Mouse (Mus musculus) Patski (cell line): ENCODE results near the gene Cmip. TPM values are rescaled to one million over a fixed set of nuclear protein-coding genes. Genes with fewer than 3 reads are reported as not detected.

Source experiments
- ATAC-seq: fragments of 100-300 bp; one replicate; pipeline ENCODE4 v1.8.0; 2021
- CTCF ChIA-PET: fragments of 350-600 bp; sonication (Branson Sonifier 250); formaldehyde crosslinking; loops from one replicate; lab custom pipeline; 2022; ENCODE audit warnings: inconsistent platforms; lab: Charles Lee
- POLR2A ChIA-PET: fragments of 350-600 bp; sonication (Branson Sonifier 250); formaldehyde crosslinking; loops from one replicate; lab custom pipeline; 2022; ENCODE audit warnings: antibody characterized with exemption, inconsistent platforms; lab: Charles Lee
- DNase-seq: peaks from one replicate; pipeline ENCODE4 v3.0.0-alpha.2; 2011; ENCODE audit warnings: low read depth, low spot score
- H3K27me3 ChIP-seq: fragments of 371-371 bp; one replicate; pipeline ENCODE4 v1.5.1; 2021
- CTCF ChIP-seq: fragments of 100-300 bp; IDR thresholded peaks from one replicate; pipeline ENCODE4 v1.5.1; 2021
- in situ Hi-C: fragments of 300-500 bp; cut with MboI; formaldehyde crosslinking; loops from 3 replicates; pipeline ENCODE4 v1.11.1; 2018; ENCODE audit warnings: low pct_unique_long_range_greater_than_20kb, mixed read lengths
- polyA plus RNA-seq: library from polyadenylated mRNA; unstranded; gene quantifications from one replicate; pipeline ENCODE4 v1.2.3, GENCODE M21; 2021

Cmip gene
- polyA plus RNA-seq, 1 experiment from 2014 or later, result 63.6 TPM

GRCm38 (mm10) chr8:117322021-117322420 lies 65.2 kb downstream of the Cmip start:
- CTCF ChIA-PET, result interaction anchor here (1.2 kb wide), 1 partner anchor 11 kb away, joined by 3 read pairs; no protein-coding TSS in a partner anchor
- in situ Hi-C loops, result no loop called here
- TF ChIP-seq CTCF, result no peak
- no peak for DNase-seq
- no peak for ATAC-seq
- no peaks in the 10 kb centered on the region for H3K27me3 ChIP-seq
- POLR2A ChIA-PET, result no interaction called here

- no peaks in the 10 kb centered on the region for H3K27me3 ChIP-seq
- CTCF ChIA-PET, result interaction anchor here (1.2 kb wide), 1 partner anchor 11 kb away, joined by 3 read pairs; no protein-coding TSS in a partner anchor
- POLR2A ChIA-PET, result no interaction called here
- no peak for TF ChIP-seq CTCF
- ATAC-seq, result no peak
- in situ Hi-C loops, result no loop called here
- DNase-seq, result no peak
Observed at GRCm38 (mm10) chr8:117322715-117323310, 65.9 kb downstream of the Cmip start.

GRCm38 (mm10) chr8:117324821-117325220 lies 68.0 kb downstream of the Cmip start:
- in situ Hi-C loops, result no loop called here
- ChIA-PET CTCF (no interaction called here), POLR2A (interaction anchor here (1.3 kb wide), 1 partner anchor 8 kb away, joined by 5 read pairs; no protein-coding TSS in a partner anchor)
- TF ChIP-seq CTCF, result no peak
- no peaks in the 10 kb centered on the region for H3K27me3 ChIP-seq
- ATAC-seq (no peak), DNase-seq (no peak)

DNA sequence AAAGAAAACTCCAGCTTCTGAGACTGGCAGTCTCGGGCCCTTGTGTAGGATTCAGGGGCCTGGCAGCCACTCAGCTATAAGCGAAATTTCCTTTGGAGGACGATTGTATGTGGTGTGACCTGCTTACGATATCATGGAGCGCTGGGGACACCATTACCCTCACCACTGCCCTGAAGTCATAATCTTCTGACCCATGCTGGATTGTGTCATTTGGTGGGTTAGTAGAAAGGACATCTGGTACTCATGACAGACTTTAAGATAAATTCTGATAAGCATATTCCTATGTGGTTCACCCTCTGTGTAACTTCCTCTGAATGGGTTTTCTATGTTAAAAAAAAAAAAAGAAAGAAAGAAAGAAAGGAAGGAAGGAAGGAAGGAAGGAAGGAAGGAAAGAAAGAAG lies 69.9 kb downstream of the Cmip start:
- POLR2A ChIA-PET, result interaction anchor here (1.3 to 1.6 kb wide), 2 partner anchors 9 to 69 kb away, joined by 4 to 6 read pairs; no protein-coding TSS in a partner anchor
- in situ Hi-C loops, result no loop called here
- no peak for ATAC-seq
- no peak for TF ChIP-seq CTCF
- H3K27me3 ChIP-seq, result no peaks in the 10 kb centered on the region
- CTCF ChIA-PET, result no interaction called here
- no peak for DNase-seq

DNA sequence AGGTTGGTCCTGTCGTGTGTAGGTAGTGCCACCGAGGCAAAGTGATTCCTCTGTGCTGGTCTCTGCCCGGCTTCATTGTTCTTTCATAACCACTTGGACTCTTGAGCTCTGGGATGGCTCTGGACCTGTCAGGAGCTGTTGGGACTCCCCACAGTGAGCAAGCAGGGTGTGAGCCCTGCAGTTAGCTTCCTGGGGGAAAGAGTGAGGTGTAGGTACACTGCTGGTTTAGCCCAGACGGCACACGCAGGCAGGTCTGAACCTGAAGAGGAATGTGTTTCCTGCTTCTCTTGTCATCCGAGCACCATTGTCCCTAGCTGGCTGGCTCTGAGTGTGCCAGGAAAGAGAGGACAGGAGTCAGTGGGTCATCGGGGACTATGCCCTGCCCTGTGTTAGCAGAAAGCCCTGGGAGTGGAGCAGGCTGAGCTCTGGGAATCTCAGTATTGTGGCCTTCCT lies 70.5 kb downstream of the Cmip start:
- in situ Hi-C loops, result no loop called here
- CTCF ChIA-PET, result no interaction called here
- DNase-seq (no peak), ATAC-seq (no peak)
- H3K27me3 ChIP-seq, result no peaks in the 10 kb centered on the region
- TF ChIP-seq CTCF, result no peak
- POLR2A ChIA-PET, result interaction anchor here (1.6 kb wide), 1 partner anchor 10 kb away, joined by 6 read pairs; no protein-coding TSS in a partner anchor

GRCm38 (mm10) chr8:117328758-117329157 lies 71.9 kb downstream of the Cmip start:
- POLR2A ChIA-PET, result no interaction called here
- no peaks in the 10 kb centered on the region for H3K27me3 ChIP-seq
- in situ Hi-C loops, result no loop called here
- no peak for TF ChIP-seq CTCF
- CTCF ChIA-PET, result interaction anchor here (0.8 to 1.4 kb wide), 3 partner anchors 17 to 30 kb away, joined by 3 to 4 read pairs (median 3); no protein-coding TSS in a partner anchor
- DNase-seq (peak; percentile 81), ATAC-seq (peak; percentile 75)

DNA sequence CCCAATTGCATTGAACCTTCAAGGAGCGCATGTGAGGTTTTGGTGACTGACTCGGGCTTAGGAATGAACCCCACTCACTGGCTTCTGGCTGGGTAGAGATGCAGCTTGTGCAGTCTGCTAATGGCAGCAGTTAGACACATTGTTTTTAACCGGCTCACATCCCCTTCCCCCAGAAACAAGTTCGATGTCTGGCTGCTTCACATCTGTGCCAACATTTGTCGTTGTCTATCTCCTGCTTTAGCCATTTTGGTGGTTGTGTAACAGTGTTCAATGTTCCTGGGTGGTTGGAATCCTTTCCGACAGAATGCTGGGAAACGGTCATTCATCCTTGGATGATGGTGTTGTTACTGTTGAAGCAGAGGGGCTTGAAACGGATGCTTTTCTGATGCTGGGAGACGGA lies 72.3 kb downstream of the Cmip start:
- no peaks in the 10 kb centered on the region for H3K27me3 ChIP-seq
- DNase-seq (no peak), ATAC-seq (no peak)
- ChIA-PET POLR2A (no interaction called here), CTCF (interaction anchor here (0.7 to 1.4 kb wide), 3 partner anchors 10 to 31 kb away, joined by 3 to 4 read pairs (median 3); no protein-coding TSS in a partner anchor)
- in situ Hi-C loops, result no loop called here
- TF ChIP-seq CTCF, result no peak

DNA sequence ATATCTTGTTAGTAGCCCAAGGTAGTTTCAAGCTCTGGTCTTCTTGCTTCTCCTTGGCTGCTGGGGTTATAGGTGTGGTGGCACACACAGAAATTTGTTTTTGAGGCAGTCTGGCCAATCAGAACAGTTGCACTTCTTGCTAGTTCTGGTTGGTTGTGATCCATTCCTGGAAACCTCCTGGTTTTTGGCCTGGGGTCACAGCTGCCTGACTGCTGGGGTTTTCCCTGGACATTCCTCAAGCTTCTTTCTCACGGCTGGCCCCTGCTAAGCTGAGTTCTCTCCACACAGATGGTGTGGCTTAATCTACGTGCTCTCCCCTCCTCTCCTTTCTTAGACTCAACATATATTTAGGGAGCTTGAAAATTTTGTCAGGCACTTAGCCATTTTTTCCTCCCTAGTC lies 73.0 kb downstream of the Cmip start:
- DNase-seq (peak; percentile 58), ATAC-seq (no peak)
- H3K27me3 ChIP-seq, result no peaks in the 10 kb centered on the region
- TF ChIP-seq CTCF, result no peak
- in situ Hi-C loops, result no loop called here
- POLR2A ChIA-PET, result no interaction called here
- CTCF ChIA-PET, result interaction anchor here (0.7 to 1.4 kb wide), 2 partner anchors 11 to 31 kb away, joined by 3 to 4 read pairs; no protein-coding TSS in a partner anchor

- in situ Hi-C loops, result no loop called here
- DNase-seq (no peak), ATAC-seq (no peak)
- CTCF ChIA-PET, result interaction anchor here (1.3 to 1.6 kb wide), 2 partner anchors 15 to 17 kb away, joined by 3 to 4 read pairs; no protein-coding TSS in a partner anchor
- POLR2A ChIA-PET, result no interaction called here
- TF ChIP-seq CTCF, result no peak
- H3K27me3 ChIP-seq, result no peaks in the 10 kb centered on the region
Observed at GRCm38 (mm10) chr8:117332229-117333010, 75.6 kb downstream of the Cmip start.

DNA sequence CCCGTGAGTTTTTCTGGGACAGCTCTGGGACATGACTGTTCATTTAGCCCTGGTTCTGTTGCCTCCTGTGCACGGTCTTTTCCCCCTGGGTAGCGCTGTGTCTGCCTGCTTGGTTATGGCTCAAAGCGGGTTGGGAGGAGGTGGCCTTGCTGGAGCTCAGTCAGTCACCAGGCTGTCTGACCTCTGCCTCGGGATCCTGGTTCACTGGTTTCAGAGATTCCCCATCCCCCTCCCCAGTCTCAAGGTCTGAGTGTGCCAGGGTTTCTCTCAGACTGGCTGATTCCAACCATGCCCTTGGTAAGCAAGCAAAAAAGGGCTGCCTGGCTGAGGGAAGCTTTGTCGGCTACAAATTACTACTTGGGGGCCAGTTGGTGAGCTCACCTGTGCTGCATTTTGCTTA lies 76.8 kb downstream of the Cmip start:
- ChIA-PET CTCF (interaction anchor here (1.0 to 1.6 kb wide), 3 partner anchors 15 to 226 kb away, joined by 3 to 4 read pairs (median 3); no protein-coding TSS in a partner anchor), POLR2A (no interaction called here)
- in situ Hi-C loops, result no loop called here
- ATAC-seq (no peak), DNase-seq (no peak)
- TF ChIP-seq CTCF, result no peak
- no peaks in the 10 kb centered on the region for H3K27me3 ChIP-seq
